Mouse (Mus musculus): Measurements from ENCODE around the gene Synpo2. TPM values are rescaled to one million over a fixed set of nuclear protein-coding genes. Genes with fewer than 3 reads are reported as not detected.
A peak's percentile ranks its signal among the peaks of the same experiment; 100 is the strongest.

Synpo2 gene
- polyA plus RNA-seq, 1 experiment from 2014 or later, result 1.8 TPM

DNA sequence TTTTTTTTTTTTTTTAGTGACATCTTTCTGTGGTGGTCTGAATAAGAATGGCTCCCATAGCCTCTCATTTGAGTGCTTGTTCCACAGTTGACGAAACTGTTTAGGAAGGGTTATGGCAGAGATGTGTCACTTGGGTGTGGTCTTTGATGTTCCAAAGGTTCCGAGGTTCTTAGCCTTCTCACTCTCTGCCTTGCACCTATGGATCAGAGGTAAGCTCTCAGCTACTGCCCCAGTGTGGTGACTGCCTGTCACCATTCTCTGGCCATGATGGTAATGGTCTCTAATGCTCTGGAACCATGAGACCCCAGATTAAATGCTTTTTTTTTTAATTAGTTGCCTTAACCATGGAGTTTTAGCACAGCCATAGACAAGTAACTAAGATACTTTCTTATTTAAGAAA is 134.2 kb downstream of the Synpo2 start:
- Histone ChIP-seq H3K27me3 (replicated peaks) (no peaks in the 10 kb centered on the region), H3K4me3 (replicated peaks) (no peak overlapping the region), H3K9ac (replicated peaks) (no peak overlapping the region), H3K9me3 (replicated peaks) (no peaks in the 10 kb centered on the region), H3K36me3 (no peaks in the 10 kb centered on the region), H3K4me1 (no peaks in the 10 kb centered on the region), H3K4me2 (no peak overlapping the region), H3K27ac (replicated peaks) (no peak overlapping the region)
- ATAC-seq (ENCODE audit: low FRiP score), result no peak
- WGBS, result 92% methylated on average over 2 of the region's 2 CpGs

GRCm38 (mm10) chr3:123095111-123095510 is 140.8 kb downstream of the Synpo2 start:
- Histone ChIP-seq H3K27ac (replicated peaks) (no peak overlapping the region), H3K27me3 (replicated peaks) (no peaks in the 10 kb centered on the region), H3K4me2 (no peak overlapping the region), H3K4me3 (replicated peaks) (no peak overlapping the region), H3K36me3 (no peaks in the 10 kb centered on the region), H3K9ac (replicated peaks) (no peak overlapping the region), H3K4me1 (peaks cover 4% of the 10 kb centered on the region), H3K9me3 (replicated peaks) (no peaks in the 10 kb centered on the region)
- 96% methylated on average over 2 of the region's 2 CpGs for WGBS
- ATAC-seq (ENCODE audit: low FRiP score), result no peak

GRCm38 (mm10) chr3:123093640-123094361 is 142.1 kb downstream of the Synpo2 start:
- Histone ChIP-seq H3K4me3 (replicated peaks) (no peak overlapping the region), H3K9ac (replicated peaks) (no peak overlapping the region), H3K36me3 (no peaks in the 10 kb centered on the region), H3K4me2 (peak overlapping the region; percentile 42), H3K27ac (replicated peaks) (no peak overlapping the region), H3K4me1 (peaks cover 4% of the 10 kb centered on the region), H3K27me3 (replicated peaks) (no peaks in the 10 kb centered on the region), H3K9me3 (replicated peaks) (no peaks in the 10 kb centered on the region)
- ATAC-seq (ENCODE audit: low FRiP score), result no peak
- 65% methylated on average over 11 of the region's 11 CpGs for WGBS

DNA sequence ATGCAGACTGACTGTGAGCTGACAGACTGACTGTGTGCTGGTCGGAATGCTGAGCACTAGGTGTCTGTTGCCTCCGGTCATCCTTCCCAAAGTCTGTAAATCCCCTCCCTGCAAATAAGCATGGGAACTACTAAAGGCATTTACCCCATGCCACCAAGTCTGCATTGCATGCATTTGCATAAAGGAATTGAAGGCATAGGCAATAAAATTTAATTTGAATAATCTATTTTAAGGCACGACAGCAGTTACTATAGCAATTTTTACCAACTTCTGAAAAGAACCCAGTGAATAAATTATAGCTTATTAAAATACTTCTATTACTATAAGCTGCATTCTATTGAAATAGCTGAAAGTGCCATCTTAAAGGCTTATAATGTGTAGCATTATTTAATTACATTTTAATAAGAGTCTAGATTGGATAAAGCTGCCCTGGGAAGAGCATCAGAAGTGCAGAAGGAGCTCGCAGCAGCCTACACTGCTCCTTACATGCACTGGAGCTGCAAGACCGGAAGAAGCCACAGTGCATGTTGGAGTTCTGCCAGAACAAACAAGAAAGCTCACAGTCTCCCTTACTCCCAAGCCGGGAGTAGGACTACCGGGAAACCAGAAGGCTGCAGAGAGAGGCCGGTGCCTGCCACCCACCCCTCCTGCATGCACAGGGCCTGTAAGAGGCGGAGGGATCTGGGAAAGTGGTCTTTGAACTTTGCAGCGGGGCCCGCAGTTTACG is 142.9 kb downstream of the Synpo2 start:
- Histone ChIP-seq H3K4me3 (replicated peaks) (no peak overlapping the region), H3K9ac (replicated peaks) (no peak overlapping the region), H3K4me2 (peak overlapping the region; percentile 42), H3K27ac (replicated peaks) (no peak overlapping the region), H3K4me1 (peaks cover 4% of the 10 kb centered on the region), H3K9me3 (replicated peaks) (no peaks in the 10 kb centered on the region), H3K27me3 (replicated peaks) (no peaks in the 10 kb centered on the region), H3K36me3 (no peaks in the 10 kb centered on the region)
- ATAC-seq (ENCODE audit: low FRiP score), result peak; percentile 80
- WGBS, result 31% methylated on average over 12 of the region's 12 CpGs

GRCm38 (mm10) chr3:123092442-123092841 is 143.5 kb downstream of the Synpo2 start:
- no peak overlapping the region for H3K4me2 ChIP-seq
- no peaks in the 10 kb centered on the region for H3K27me3 ChIP-seq (replicated peaks)
- peaks cover 4% of the 10 kb centered on the region for H3K4me1 ChIP-seq
- H3K27ac ChIP-seq (replicated peaks), result no peak overlapping the region
- no peak; the same call in 1 of the 2 replicates for ATAC-seq (ENCODE audit: low FRiP score)
- no peak overlapping the region for H3K9ac ChIP-seq (replicated peaks)
- 48% methylated on average over 6 of the region's 6 CpGs for WGBS
- H3K36me3 ChIP-seq, result no peaks in the 10 kb centered on the region
- H3K9me3 ChIP-seq (replicated peaks), result no peaks in the 10 kb centered on the region
- no peak overlapping the region for H3K4me3 ChIP-seq (replicated peaks)

DNA sequence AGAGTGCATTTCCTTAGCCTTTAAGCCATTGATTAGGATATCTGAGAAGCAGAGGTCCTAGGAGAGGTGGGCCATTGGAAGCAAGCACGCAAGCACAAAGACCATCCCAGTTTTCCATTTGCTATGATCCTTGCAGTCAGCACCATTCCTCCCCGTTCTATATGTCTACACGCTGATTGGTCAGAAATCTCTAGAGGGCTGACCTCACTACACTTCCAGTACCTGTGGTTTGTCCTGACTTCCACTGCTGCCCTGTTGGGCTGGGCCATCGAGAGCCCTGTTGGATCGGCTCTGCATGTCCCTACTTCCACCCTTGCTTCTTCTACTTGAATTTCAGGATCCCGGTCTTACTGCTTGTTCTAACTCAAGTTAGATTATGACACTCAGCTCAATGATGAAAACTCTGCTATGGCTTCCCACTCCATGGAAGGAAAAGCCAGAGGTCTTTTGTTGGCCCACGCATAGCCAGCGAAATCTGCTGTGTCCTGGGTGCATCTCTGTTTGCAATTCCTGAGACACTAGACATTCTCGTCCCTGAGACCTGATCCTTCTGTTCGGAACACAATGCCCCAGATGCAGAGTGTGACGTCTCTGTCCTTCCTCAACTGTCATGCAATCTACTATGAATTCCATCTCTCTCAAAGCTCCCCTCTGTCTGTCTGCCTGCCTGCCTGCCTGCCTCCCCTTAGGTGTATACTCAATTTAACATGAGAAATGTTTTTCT is 146.5 kb downstream of the Synpo2 start:
- H3K9ac ChIP-seq (replicated peaks), result no peak overlapping the region
- H3K36me3 ChIP-seq, result no peaks in the 10 kb centered on the region
- H3K4me3 ChIP-seq (replicated peaks), result no peak overlapping the region
- no peak overlapping the region for H3K27ac ChIP-seq (replicated peaks)
- no peaks in the 10 kb centered on the region for H3K9me3 ChIP-seq (replicated peaks)
- 86% methylated on average over 11 of the region's 11 CpGs for WGBS
- H3K27me3 ChIP-seq (replicated peaks), result no peaks in the 10 kb centered on the region
- ATAC-seq (ENCODE audit: low FRiP score), result no peak
- peaks cover 4% of the 10 kb centered on the region for H3K4me1 ChIP-seq
- H3K4me2 ChIP-seq, result no peak overlapping the region

GRCm38 (mm10) chr3:123088284-123088683 is 147.7 kb downstream of the Synpo2 start:
- no peak overlapping the region for H3K9ac ChIP-seq (replicated peaks)
- H3K36me3 ChIP-seq, result no peaks in the 10 kb centered on the region
- no peak overlapping the region for H3K27ac ChIP-seq (replicated peaks)
- no peaks in the 10 kb centered on the region for H3K27me3 ChIP-seq (replicated peaks)
- 91% methylated on average over 5 of the region's 5 CpGs for WGBS
- no peak for ATAC-seq (ENCODE audit: low FRiP score)
- no peaks in the 10 kb centered on the region for H3K9me3 ChIP-seq (replicated peaks)
- H3K4me3 ChIP-seq (replicated peaks), result no peak overlapping the region
- H3K4me2 ChIP-seq, result no peak overlapping the region
- H3K4me1 ChIP-seq, result peaks cover 2% of the 10 kb centered on the region

- Histone ChIP-seq H3K4me3 (replicated peaks) (no peak overlapping the region), H3K9ac (replicated peaks) (no peak overlapping the region), H3K9me3 (replicated peaks) (no peaks in the 10 kb centered on the region), H3K36me3 (no peaks in the 10 kb centered on the region), H3K27ac (replicated peaks) (no peak overlapping the region), H3K4me2 (no peak overlapping the region), H3K27me3 (replicated peaks) (no peaks in the 10 kb centered on the region), H3K4me1 (no peaks in the 10 kb centered on the region)
- ATAC-seq (ENCODE audit: low FRiP score), result no peak
- 88% methylated on average over 16 of the region's 16 CpGs for WGBS
Observed at GRCm38 (mm10) chr3:123085871-123086501, 150.0 kb downstream of the Synpo2 start.

- Histone ChIP-seq H3K9ac (replicated peaks) (no peak overlapping the region), H3K27me3 (replicated peaks) (no peaks in the 10 kb centered on the region), H3K4me2 (no peak overlapping the region), H3K4me1 (no peaks in the 10 kb centered on the region), H3K4me3 (replicated peaks) (no peak overlapping the region), H3K27ac (replicated peaks) (no peak overlapping the region), H3K36me3 (no peaks in the 10 kb centered on the region), H3K9me3 (replicated peaks) (no peaks in the 10 kb centered on the region)
- ATAC-seq (ENCODE audit: low FRiP score), result no peak
- 90% methylated on average over 3 of the region's 3 CpGs for WGBS
Observed at GRCm38 (mm10) chr3:123081665-123082064, 154.3 kb downstream of the Synpo2 start.

GRCm38 (mm10) chr3:123080943-123081342 is 155.0 kb downstream of the Synpo2 start:
- no peak for ATAC-seq (ENCODE audit: low FRiP score)
- no peaks in the 10 kb centered on the region for H3K9me3 ChIP-seq (replicated peaks)
- no peaks in the 10 kb centered on the region for H3K27me3 ChIP-seq (replicated peaks)
- no peak overlapping the region for H3K4me3 ChIP-seq (replicated peaks)
- H3K36me3 ChIP-seq, result no peaks in the 10 kb centered on the region
- H3K27ac ChIP-seq (replicated peaks), result no peak overlapping the region
- H3K9ac ChIP-seq (replicated peaks), result no peak overlapping the region
- 54% methylated on average over 7 of the region's 7 CpGs for WGBS
- H3K4me2 ChIP-seq, result no peak overlapping the region
- H3K4me1 ChIP-seq, result no peaks in the 10 kb centered on the region

- Histone ChIP-seq H3K4me2 (no peak overlapping the region), H3K4me1 (no peaks in the 10 kb centered on the region), H3K27ac (replicated peaks) (no peak overlapping the region), H3K27me3 (replicated peaks) (no peaks in the 10 kb centered on the region), H3K36me3 (no peaks in the 10 kb centered on the region), H3K9ac (replicated peaks) (no peak overlapping the region), H3K4me3 (replicated peaks) (no peak overlapping the region), H3K9me3 (replicated peaks) (no peaks in the 10 kb centered on the region)
- WGBS, result 76% methylated on average over 19 of the region's 19 CpGs
- no peak for ATAC-seq (ENCODE audit: low FRiP score)
Observed at GRCm38 (mm10) chr3:123080017-123080725, 155.8 kb downstream of the Synpo2 start.

Measured in neural tube, embryonic 15.5 days (tissue).